Mouse (Mus musculus): ENCODE measurements around the gene Eea1.

DNA sequence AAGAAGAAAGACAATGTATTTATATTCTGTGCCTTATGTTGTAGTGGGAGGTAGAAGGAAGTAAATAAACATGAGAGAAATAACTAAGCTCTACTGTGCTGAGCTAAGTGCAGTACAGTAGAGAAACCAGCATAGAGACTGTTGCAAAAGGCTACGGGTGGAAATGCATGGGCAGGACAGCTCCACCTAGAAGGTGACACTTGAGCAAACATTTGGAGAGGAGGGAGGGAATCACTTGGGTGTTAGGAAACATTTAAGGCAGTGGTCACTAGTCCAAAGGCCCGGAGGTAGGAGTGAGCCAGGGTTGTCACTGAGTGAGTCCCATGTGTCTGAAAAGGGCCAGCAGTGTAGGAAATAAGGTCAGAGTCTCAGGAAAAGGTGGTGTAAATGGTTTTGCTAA is 77.0 kb downstream of the Eea1 start:
- no peak for TF ChIP-seq CTCF (IDR thresholded peaks at IDR 0.05; ENCODE audit: low read depth, low read length)
- TF ChIP-seq GATA1 (IDR thresholded peaks at IDR 0.05; ENCODE audit: borderline replicate concordance, low read length) = no peak
